Mouse (Mus musculus): ENCODE data around the gene Plxdc2. TPM values are rescaled to one million over a fixed set of nuclear protein-coding genes. Genes with fewer than 3 reads are reported as not detected.
"Not testable (repeated sequence)": the region's sequence is repeated elsewhere in the genome, so short reads cannot be mapped to it uniquely, and the experiment has no call there.

Plxdc2 gene
- total RNA-seq, 4 experiments from 2014 or later: 13.8 to 24.3 (median 20.6) TPM

DNA sequence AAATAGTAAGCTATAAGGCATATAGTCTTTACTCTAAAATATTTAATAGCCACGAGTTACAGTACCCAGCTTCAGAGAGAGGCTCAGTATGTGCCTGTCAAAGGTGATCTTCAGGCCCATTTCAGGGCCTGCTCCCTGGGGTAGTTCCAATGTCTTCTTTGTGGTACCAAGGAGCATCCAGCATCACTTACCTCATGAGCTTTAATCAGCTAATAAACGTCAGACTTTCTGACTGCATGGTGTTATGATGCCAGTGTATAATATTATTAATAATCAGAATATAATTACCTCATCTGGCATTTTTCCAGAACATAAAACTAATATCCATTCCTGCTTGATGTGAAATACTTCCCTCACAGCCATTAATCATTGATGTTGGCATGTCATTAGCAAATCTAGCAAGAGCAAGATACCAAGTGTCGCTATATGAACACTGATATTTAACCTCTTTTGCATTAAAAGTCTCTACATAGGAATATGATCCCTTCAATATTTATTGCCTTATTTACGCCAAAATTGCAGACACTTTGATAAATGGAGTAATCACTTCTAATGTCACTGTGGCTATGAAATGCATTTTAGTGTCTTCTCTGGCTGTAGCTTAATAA is 393.3 kb downstream of the Plxdc2 start:
- no peak for DNase-seq

DNA sequence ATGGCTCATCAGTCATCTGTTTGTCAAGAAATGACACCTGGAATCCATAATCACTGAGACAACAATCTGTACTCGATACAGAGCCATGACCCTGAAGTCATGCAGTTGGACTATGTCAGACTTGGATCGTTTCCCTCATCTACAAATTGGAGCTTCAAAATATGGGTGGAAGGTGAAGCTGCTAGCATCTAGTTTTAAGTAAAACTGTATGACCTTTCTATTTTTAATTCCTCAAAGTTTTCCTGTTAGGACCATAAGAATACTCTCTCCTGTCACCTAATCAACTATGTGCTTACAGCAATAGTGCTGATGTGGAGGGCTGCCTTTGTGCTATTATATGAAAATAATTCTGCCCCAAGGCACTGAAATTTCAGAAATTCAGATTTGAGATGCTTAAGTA is 401.1 kb downstream of the Plxdc2 start:
- DNase-seq: no peak

DNA sequence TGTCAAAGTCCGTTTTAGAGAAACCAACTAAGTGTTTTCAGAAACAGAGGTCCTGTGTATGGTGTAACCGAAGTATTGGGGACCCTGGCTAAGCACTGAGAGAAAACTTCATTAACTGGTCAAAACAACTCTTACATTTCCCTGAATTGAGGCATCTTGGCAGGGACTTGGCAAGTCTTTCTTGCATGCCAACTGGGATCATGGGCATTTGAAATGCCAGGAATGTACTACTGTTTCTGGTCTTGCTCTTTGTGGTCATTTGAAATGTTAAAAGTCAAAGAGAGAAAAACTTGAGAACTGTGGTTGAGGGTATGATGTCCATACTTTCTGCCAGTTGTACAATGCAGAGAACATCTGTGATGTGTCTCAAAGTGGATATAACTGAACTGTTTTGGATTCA is 403.7 kb downstream of the Plxdc2 start:
- no peak for DNase-seq

DNA sequence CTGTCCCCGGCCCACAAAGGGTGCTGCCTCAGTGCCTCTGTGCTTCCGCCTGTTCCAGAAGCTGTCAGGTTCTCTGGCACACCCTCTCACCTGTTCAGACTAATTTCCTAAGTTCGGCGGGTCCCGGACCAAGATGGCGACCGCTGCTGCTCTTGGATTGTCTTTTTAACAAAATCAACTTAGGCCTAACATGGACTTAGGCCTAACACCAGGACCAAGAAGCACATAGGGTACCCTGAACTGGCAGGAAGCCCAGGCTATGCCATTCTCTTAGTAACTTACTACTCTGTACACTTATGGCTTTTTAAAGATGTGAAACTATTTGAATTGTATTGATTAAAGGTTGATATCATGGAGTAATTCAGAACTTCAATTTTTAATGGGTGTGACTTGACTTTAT is 413.0 kb downstream of the Plxdc2 start:
- not testable (repeated sequence) for DNase-seq

DNA sequence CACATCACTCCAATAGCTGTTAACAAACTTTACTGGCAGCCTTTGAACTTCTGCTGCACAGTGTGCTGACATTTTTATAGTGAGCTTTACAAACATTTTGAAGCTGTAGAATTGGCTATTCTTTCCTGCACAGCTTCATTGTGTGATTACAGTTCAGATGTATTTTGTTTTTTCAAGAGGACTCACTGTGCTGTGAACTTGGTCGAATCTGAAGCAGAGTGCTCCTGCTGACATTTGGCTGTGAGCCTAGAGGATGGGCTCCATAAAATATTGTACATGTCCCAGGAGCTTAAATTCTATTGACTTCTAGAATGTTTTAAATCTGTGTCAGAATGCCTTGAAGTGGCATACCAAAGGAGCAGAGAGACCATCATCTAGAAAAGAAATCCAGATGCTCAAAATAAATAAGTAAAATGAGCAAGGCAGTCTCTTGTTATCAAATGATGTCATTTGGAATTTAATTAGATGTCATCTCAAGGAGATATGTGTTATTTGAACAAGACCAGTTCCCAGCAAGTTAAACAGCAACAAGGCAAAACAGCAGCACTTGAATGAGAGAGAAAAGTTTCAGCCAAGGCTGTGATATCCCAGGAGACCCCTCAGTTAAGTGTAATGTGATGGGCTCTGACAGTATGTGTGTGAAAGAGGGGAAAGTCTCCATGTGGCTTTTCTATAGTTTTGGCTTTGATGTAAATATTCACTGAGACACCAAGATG is 417.5 kb downstream of the Plxdc2 start:
- no peak for DNase-seq

DNA sequence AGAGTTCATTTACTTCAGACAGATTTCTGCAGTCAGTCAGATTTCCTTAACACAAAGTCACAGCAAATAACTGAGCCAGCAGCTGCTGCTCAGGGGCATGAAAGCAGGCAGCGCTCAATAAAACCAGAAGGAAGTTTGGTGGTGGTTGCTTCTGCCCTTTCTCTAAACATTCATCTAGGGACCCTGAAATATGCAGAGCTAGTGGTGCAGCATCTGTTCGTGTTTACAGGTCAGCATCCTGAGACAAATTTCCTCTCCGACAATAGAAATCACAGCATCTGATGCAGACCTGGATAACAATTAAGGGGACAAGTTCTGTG is 418.0 kb downstream of the Plxdc2 start:
- no peak for DNase-seq

DNA sequence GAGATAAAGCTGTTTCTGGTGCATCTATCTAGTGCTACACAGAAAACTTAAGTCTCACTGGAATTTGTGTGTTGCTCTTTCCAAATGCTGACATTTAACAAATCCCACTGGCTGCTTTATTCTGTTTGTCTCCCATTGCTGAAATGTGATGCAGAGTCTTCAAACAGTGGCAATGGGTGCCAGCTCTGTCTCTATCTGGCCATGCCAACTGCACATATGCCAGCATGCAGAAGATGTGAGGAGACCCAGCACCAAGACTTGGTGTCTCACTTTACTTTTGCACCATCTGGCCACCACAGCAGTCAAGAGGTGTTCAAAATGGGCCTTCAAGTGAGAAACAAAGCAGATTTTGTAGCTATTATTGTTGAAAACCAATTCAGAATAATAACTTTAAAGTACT is 439.2 kb downstream of the Plxdc2 start:
- no peak for DNase-seq
